Mouse (Mus musculus): ENCODE results near the gene Tnk1. TPM values are rescaled to one million over a fixed set of nuclear protein-coding genes. Genes with fewer than 3 reads are reported as not detected.

Tnk1 gene
- polyA plus RNA-seq, 1 experiment from 2014 or later, result 0.15 TPM

GRCm38 (mm10) chr11:69895291-69895690 is 36.8 kb upstream of the Tnk1 start, which contains the start of gene Acap1:
Gene Acap1, minus strand, starts transcription at chr11:69895539.
- Histone ChIP-seq H3K4me3 (ENCODE audit: control insufficient read depth in 1 of 2, insufficient read depth in 1 of 2, low read depth in 1 of 2, low read length in 2 of 2) (no peak within 1 kb of the TSS), H3K27me3 (ENCODE audit: control insufficient read depth, insufficient read depth, low read length) (no peaks in the 10 kb centered on the region), H3K9ac (ENCODE audit: low read length) (no peak within 1 kb of the TSS), H3K4me1 (ENCODE audit: control insufficient read depth in 2 of 2, insufficient read depth in 2 of 2, low read length in 2 of 2) (peaks cover 24 to 28% of the 10 kb centered on the region in 2 experiments), H3K4me2 (ENCODE audit: low read length) (no peak within 1 kb of the TSS), H3K36me3 (ENCODE audit: control insufficient read depth, insufficient read depth, low read length) (no peaks in the 10 kb centered on the region), H3K9me3 (ENCODE audit: control insufficient read depth, low read length) (no peaks in the 10 kb centered on the region), H3K27ac (replicated peaks in 1 of 2; ENCODE audit: control insufficient read depth in 1 of 2, insufficient read depth in 1 of 2, low read depth in 2 of 2, low read length in 2 of 2) (no peak within 1 kb of the TSS)
- 63% methylated on average over 4 of the region's 4 CpGs for WGBS
- ATAC-seq (ENCODE audit: insufficient number of reproducible peaks, insufficient read depth, low FRiP score, low read depth), result no peak

- no peak overlapping the region for H3K4me3 ChIP-seq (ENCODE audit: control insufficient read depth in 1 of 2, insufficient read depth in 1 of 2, low read depth in 1 of 2, low read length in 2 of 2)
Observed at GRCm38 (mm10) chr11:69894671-69895070, 36.1 kb upstream of the Tnk1 start.

GRCm38 (mm10) chr11:69891482-69891881 is 33.0 kb upstream of the Tnk1 start:
- Histone ChIP-seq H3K9ac (ENCODE audit: low read length) (no peak overlapping the region), H3K27ac (replicated peaks in 1 of 2; ENCODE audit: control insufficient read depth in 1 of 2, insufficient read depth in 1 of 2, low read depth in 2 of 2, low read length in 2 of 2) (peak overlapping the region; percentile 27 to 30; a peak in 2 of 4 replicates), H3K4me3 (ENCODE audit: control insufficient read depth in 1 of 2, insufficient read depth in 1 of 2, low read depth in 1 of 2, low read length in 2 of 2) (no peak overlapping the region), H3K9me3 (ENCODE audit: control insufficient read depth, low read length) (no peaks in the 10 kb centered on the region), H3K27me3 (ENCODE audit: control insufficient read depth, insufficient read depth, low read length) (no peaks in the 10 kb centered on the region), H3K4me2 (ENCODE audit: low read length) (no peak overlapping the region), H3K4me1 (ENCODE audit: control insufficient read depth in 2 of 2, insufficient read depth in 2 of 2, low read length in 2 of 2) (peaks cover 20 to 22% of the 10 kb centered on the region in 2 experiments), H3K36me3 (ENCODE audit: control insufficient read depth, insufficient read depth, low read length) (no peaks in the 10 kb centered on the region)
- ATAC-seq (ENCODE audit: insufficient number of reproducible peaks, insufficient read depth, low FRiP score, low read depth), result peak; percentile 72
- WGBS, result 11% methylated on average over 4 of the region's 4 CpGs

More at GRCm38 (mm10) chr11:69894671-69895070, 36.1 kb upstream of the Tnk1 start:
- 67% methylated on average over 5 of the region's 5 CpGs for WGBS
- ATAC-seq (ENCODE audit: insufficient number of reproducible peaks, insufficient read depth, low FRiP score, low read depth), result no peak
- no peaks in the 10 kb centered on the region for H3K27me3 ChIP-seq (ENCODE audit: control insufficient read depth, insufficient read depth, low read length)
- no peaks in the 10 kb centered on the region for H3K9me3 ChIP-seq (ENCODE audit: control insufficient read depth, low read length)
- no peak overlapping the region for H3K9ac ChIP-seq (ENCODE audit: low read length)
- no peaks in the 10 kb centered on the region for H3K36me3 ChIP-seq (ENCODE audit: control insufficient read depth, insufficient read depth, low read length)
- no peak overlapping the region for H3K4me2 ChIP-seq (ENCODE audit: low read length)
- no peak overlapping the region for H3K27ac ChIP-seq (replicated peaks in 1 of 2; ENCODE audit: control insufficient read depth in 1 of 2, insufficient read depth in 1 of 2, low read depth in 2 of 2, low read length in 2 of 2)
- peaks cover 26 to 27% of the 10 kb centered on the region in 2 experiments for H3K4me1 ChIP-seq (ENCODE audit: control insufficient read depth in 2 of 2, insufficient read depth in 2 of 2, low read length in 2 of 2)

- peaks cover 23 to 28% of the 10 kb centered on the region in 2 experiments for H3K4me1 ChIP-seq (ENCODE audit: control insufficient read depth in 2 of 2, insufficient read depth in 2 of 2, low read length in 2 of 2)
- no peak for ATAC-seq (ENCODE audit: insufficient number of reproducible peaks, insufficient read depth, low FRiP score, low read depth)
Observed at GRCm38 (mm10) chr11:69886907-69887635, 28.5 kb upstream of the Tnk1 start.

GRCm38 (mm10) chr11:69884663-69885062 is 26.1 kb upstream of the Tnk1 start:
- Histone ChIP-seq H3K4me2 (ENCODE audit: low read length) (0 out of 2 replicates have a peak overlapping the region, but pooled peaks have one; percentile 3), H3K27ac (replicated peaks in 1 of 2; ENCODE audit: control insufficient read depth in 1 of 2, insufficient read depth in 1 of 2, low read depth in 2 of 2, low read length in 2 of 2) (0 out of 4 replicates have a peak overlapping the region, but pooled peaks of 1 of the 2 experiments have one; percentile 12), H3K27me3 (ENCODE audit: control insufficient read depth, insufficient read depth, low read length) (no peaks in the 10 kb centered on the region), H3K9ac (ENCODE audit: low read length) (no peak overlapping the region), H3K4me1 (ENCODE audit: control insufficient read depth in 2 of 2, insufficient read depth in 2 of 2, low read length in 2 of 2) (peaks cover 18% of the 10 kb centered on the region in 2 experiments), H3K9me3 (ENCODE audit: control insufficient read depth, low read length) (no peaks in the 10 kb centered on the region), H3K36me3 (ENCODE audit: control insufficient read depth, insufficient read depth, low read length) (no peaks in the 10 kb centered on the region), H3K4me3 (ENCODE audit: control insufficient read depth in 1 of 2, insufficient read depth in 1 of 2, low read depth in 1 of 2, low read length in 2 of 2) (no peak overlapping the region)
- WGBS, result 76% methylated on average over 8 of the region's 8 CpGs
- no peak for ATAC-seq (ENCODE audit: insufficient number of reproducible peaks, insufficient read depth, low FRiP score, low read depth)

More at GRCm38 (mm10) chr11:69886907-69887635, 28.5 kb upstream of the Tnk1 start:
- Histone ChIP-seq H3K27me3 (ENCODE audit: control insufficient read depth, insufficient read depth, low read length) (no peaks in the 10 kb centered on the region), H3K36me3 (ENCODE audit: control insufficient read depth, insufficient read depth, low read length) (no peaks in the 10 kb centered on the region), H3K27ac (replicated peaks in 1 of 2; ENCODE audit: control insufficient read depth in 1 of 2, insufficient read depth in 1 of 2, low read depth in 2 of 2, low read length in 2 of 2) (no peak overlapping the region), H3K4me2 (ENCODE audit: low read length) (no peak overlapping the region), H3K4me3 (ENCODE audit: control insufficient read depth in 1 of 2, insufficient read depth in 1 of 2, low read depth in 1 of 2, low read length in 2 of 2) (no peak overlapping the region), H3K9ac (ENCODE audit: low read length) (no peak overlapping the region), H3K9me3 (ENCODE audit: control insufficient read depth, low read length) (no peaks in the 10 kb centered on the region)
- 45% methylated on average over 8 of the region's 8 CpGs for WGBS

- no peak overlapping the region for H3K9ac ChIP-seq (ENCODE audit: low read length)
- H3K36me3 ChIP-seq (ENCODE audit: control insufficient read depth, insufficient read depth, low read length), result no peaks in the 10 kb centered on the region
- no peak for ATAC-seq (ENCODE audit: insufficient number of reproducible peaks, insufficient read depth, low FRiP score, low read depth)
- peaks cover 21 to 22% of the 10 kb centered on the region in 2 experiments for H3K4me1 ChIP-seq (ENCODE audit: control insufficient read depth in 2 of 2, insufficient read depth in 2 of 2, low read length in 2 of 2)
- no peaks in the 10 kb centered on the region for H3K27me3 ChIP-seq (ENCODE audit: control insufficient read depth, insufficient read depth, low read length)
- peak overlapping the region; percentile 12 to 53; a peak in 1 of 4 replicates for H3K27ac ChIP-seq (replicated peaks in 1 of 2; ENCODE audit: control insufficient read depth in 1 of 2, insufficient read depth in 1 of 2, low read depth in 2 of 2, low read length in 2 of 2)
- no peaks in the 10 kb centered on the region for H3K9me3 ChIP-seq (ENCODE audit: control insufficient read depth, low read length)
- 0 out of 2 replicates have a peak overlapping the region, but pooled peaks have one; percentile 3 for H3K4me2 ChIP-seq (ENCODE audit: low read length)
- WGBS, result 54% methylated on average over 9 of the region's 9 CpGs
- no peak overlapping the region for H3K4me3 ChIP-seq (ENCODE audit: control insufficient read depth in 1 of 2, insufficient read depth in 1 of 2, low read depth in 1 of 2, low read length in 2 of 2)
Observed at GRCm38 (mm10) chr11:69884240-69884639, 25.7 kb upstream of the Tnk1 start.

GRCm38 (mm10) chr11:69883527-69884151 is 25.1 kb upstream of the Tnk1 start:
- ATAC-seq (ENCODE audit: insufficient number of reproducible peaks, insufficient read depth, low FRiP score, low read depth), result no peak
- peak overlapping the region in 1 of 2 experiments; percentile 53; a peak in 1 of 4 replicates for H3K27ac ChIP-seq (replicated peaks in 1 of 2; ENCODE audit: control insufficient read depth in 1 of 2, insufficient read depth in 1 of 2, low read depth in 2 of 2, low read length in 2 of 2)
- H3K36me3 ChIP-seq (ENCODE audit: control insufficient read depth, insufficient read depth, low read length), result no peaks in the 10 kb centered on the region
- peaks cover 22 to 26% of the 10 kb centered on the region in 2 experiments for H3K4me1 ChIP-seq (ENCODE audit: control insufficient read depth in 2 of 2, insufficient read depth in 2 of 2, low read length in 2 of 2)
- no peak overlapping the region for H3K4me2 ChIP-seq (ENCODE audit: low read length)
- no peaks in the 10 kb centered on the region for H3K9me3 ChIP-seq (ENCODE audit: control insufficient read depth, low read length)
- WGBS, result 85% methylated on average over 8 of the region's 8 CpGs
- H3K27me3 ChIP-seq (ENCODE audit: control insufficient read depth, insufficient read depth, low read length), result no peaks in the 10 kb centered on the region
- no peak overlapping the region for H3K9ac ChIP-seq (ENCODE audit: low read length)
- no peak overlapping the region for H3K4me3 ChIP-seq (ENCODE audit: control insufficient read depth in 1 of 2, insufficient read depth in 1 of 2, low read depth in 1 of 2, low read length in 2 of 2)

Measured in heart, embryonic 14.5 days (tissue).